Mouse (Mus musculus) MEL (cell line): Measurements from ENCODE around the gene Atrip. TPM values are rescaled to one million over a fixed set of nuclear protein-coding genes. Genes with fewer than 3 reads are reported as not detected.

Source experiments
- DNase-seq: peaks from one replicate; pipeline ENCODE4 v3.0.0; 2011; ENCODE audit warnings: low read depth, low spot score
- H3K27ac ChIP-seq: 2 replicates; pipeline ENCODE4 v1.5.1; 2012; ENCODE audit warnings: low read depth, mild to moderate bottlenecking, control low read depth, low read length, moderate library complexity; ENCODE audit not compliant: control insufficient read depth
- H3K27me3 ChIP-seq, 2 experiments: fragments of 150-350 bp in 1 of 2; sonication (generic) in 1 of 2; 2 replicates each; pipeline ENCODE4 v1.6.1; 2012; ENCODE audit warnings: low read length in 2 of 2, mild to moderate bottlenecking in 2 of 2, improper control_type of control experiment in 1 of 2, moderate library complexity in 1 of 2; ENCODE audit not compliant: insufficient read depth in 2 of 2, control insufficient read depth in 1 of 2
- H3K36me3 ChIP-seq, 2 experiments: 2 replicates each; pipeline ENCODE4 v1.6.1; 2012 to 2014; ENCODE audit warnings: low read length in 2 of 2, improper control_type of control experiment in 1 of 2, inconsistent platforms in 1 of 2, mild to moderate bottlenecking in 1 of 2; ENCODE audit not compliant: insufficient read depth in 2 of 2, control insufficient read depth in 1 of 2
- H3K4me1 ChIP-seq, 2 experiments: fragments of 150-350 bp in 1 of 2; sonication (generic) in 1 of 2; 2 replicates each; pipeline ENCODE4 v1.6.1; 2012; ENCODE audit warnings: low read length in 2 of 2, improper control_type of control experiment in 1 of 2, mild to moderate bottlenecking in 1 of 2; ENCODE audit not compliant: insufficient read depth in 2 of 2, control insufficient read depth in 1 of 2
- H3K4me3 ChIP-seq, 2 experiments: fragments of 150-350 bp in 1 of 2; sonication (generic) in 1 of 2; 2 replicates each; pipeline ENCODE4 v1.5.1; 2012; ENCODE audit warnings: low read depth in 2 of 2, low read length in 2 of 2, mild to moderate bottlenecking in 2 of 2, moderate library complexity in 2 of 2, control low read depth in 1 of 2, improper control_type of control experiment in 1 of 2; ENCODE audit not compliant: control insufficient read depth in 1 of 2, insufficient read depth in 1 of 2
- H3K79me2 ChIP-seq: 2 replicates; pipeline ENCODE4 v1.6.1; 2012; ENCODE audit warnings: mild to moderate bottlenecking, low read length, moderate library complexity; ENCODE audit not compliant: control insufficient read depth, poor library complexity, insufficient read depth
- H3K9ac ChIP-seq: 2 replicates; pipeline ENCODE4 v1.6.1; 2012; ENCODE audit warnings: low read depth, mild to moderate bottlenecking, control low read depth, low read length, moderate library complexity; ENCODE audit not compliant: control insufficient read depth, poor library complexity, severe bottlenecking
- H3K9me3 ChIP-seq: fragments of 150-350 bp; sonication (generic); replicated peaks from 2 replicates; pipeline ENCODE4 v1.6.1; 2012; ENCODE audit warnings: mild to moderate bottlenecking, low read length, improper control_type of control experiment, moderate library complexity; ENCODE audit not compliant: insufficient read depth
- CHD2 ChIP-seq: IDR thresholded peaks from 2 replicates; pipeline ENCODE4 v1.6.1; 2011; ENCODE audit warnings: low read length, improper control_type of control experiment
- E2F4 ChIP-seq: IDR thresholded peaks from 2 replicates; pipeline ENCODE4 v1.6.1; 2011; ENCODE audit warnings: low read depth, low read length, improper control_type of control experiment, borderline replicate concordance
- EP300 ChIP-seq, 2 experiments: IDR thresholded peaks; 2 replicates each; pipeline ENCODE4 v1.6.1; 2011; ENCODE audit warnings: improper control_type of control experiment in 2 of 2, low read length in 2 of 2, low read depth in 1 of 2, mild to moderate bottlenecking in 1 of 2
- ETS1 ChIP-seq: IDR thresholded peaks from 2 replicates; pipeline ENCODE4 v1.6.1; 2012; ENCODE audit warnings: low read depth, mild to moderate bottlenecking, inconsistent platforms, low read length, improper control_type of control experiment, moderate library complexity
- GABPA ChIP-seq: IDR thresholded peaks from 2 replicates; pipeline ENCODE4 v1.6.1; 2012; ENCODE audit warnings: low read depth, mild to moderate bottlenecking, inconsistent platforms, low read length, improper control_type of control experiment, moderate library complexity
- MAFK ChIP-seq: IDR thresholded peaks from 2 replicates; pipeline ENCODE4 v1.6.1; 2011; ENCODE audit warnings: low read depth, mild to moderate bottlenecking, low read length, improper control_type of control experiment, borderline replicate concordance
- MAX ChIP-seq: IDR thresholded peaks from 2 replicates; pipeline ENCODE4 v1.6.1; 2011; ENCODE audit warnings: low read length, improper control_type of control experiment
- MEF2A ChIP-seq: IDR thresholded peaks from 2 replicates; pipeline ENCODE4 v1.6.1; 2014; ENCODE audit warnings: low read depth, mild to moderate bottlenecking, inconsistent platforms, low read length, improper control_type of control experiment; ENCODE audit not compliant: poor library complexity, insufficient replicate concordance, severe bottlenecking; ENCODE audit errors: extremely low read depth
- MYB ChIP-seq: IDR thresholded peaks from 2 replicates; pipeline ENCODE4 v1.6.1; 2011; ENCODE audit warnings: mild to moderate bottlenecking, low read depth, low read length, improper control_type of control experiment
- NELFE ChIP-seq: IDR thresholded peaks from 2 replicates; pipeline ENCODE4 v1.6.1; 2011; ENCODE audit warnings: low read depth, low read length, improper control_type of control experiment
- NRF1 ChIP-seq: IDR thresholded peaks from 2 replicates; pipeline ENCODE4 v1.6.1; 2014; ENCODE audit warnings: low read depth, mild to moderate bottlenecking, inconsistent platforms, low read length, improper control_type of control experiment, moderate library complexity; ENCODE audit not compliant: poor library complexity, insufficient read depth, severe bottlenecking
- POLR2A ChIP-seq, 2 experiments: IDR thresholded peaks; 2 replicates each; pipeline ENCODE4 v1.6.1; 2011 to 2012; ENCODE audit warnings: low read length in 2 of 2, mild to moderate bottlenecking in 2 of 2, control low read depth in 1 of 2, improper control_type of control experiment in 1 of 2, low read depth in 1 of 2, moderate library complexity in 1 of 2; ENCODE audit not compliant: control insufficient read depth in 1 of 2, insufficient read depth in 1 of 2, poor library complexity in 1 of 2
- POLR2AphosphoS2 ChIP-seq: IDR thresholded peaks from 2 replicates; pipeline ENCODE4 v1.6.1; 2011; ENCODE audit warnings: low read length, improper control_type of control experiment
- SMC3 ChIP-seq: IDR thresholded peaks from 2 replicates; pipeline ENCODE4 v1.6.1; 2011; ENCODE audit warnings: low read depth, low read length, improper control_type of control experiment
- TBP ChIP-seq: IDR thresholded peaks from 2 replicates; pipeline ENCODE4 v1.8.0; 2011; ENCODE audit warnings: low read depth, low read length, improper control_type of control experiment
- UBTF ChIP-seq: IDR thresholded peaks from 2 replicates; pipeline ENCODE4 v1.6.1; 2012; ENCODE audit warnings: low read depth, mild to moderate bottlenecking, inconsistent platforms, low read length, improper control_type of control experiment, moderate library complexity, borderline replicate concordance; ENCODE audit not compliant: insufficient read depth
- USF1 ChIP-seq: IDR thresholded peaks from 2 replicates; pipeline ENCODE4 v1.6.1; 2014; ENCODE audit warnings: low read depth, mild to moderate bottlenecking, inconsistent platforms, low read length, improper control_type of control experiment, moderate library complexity
- polyA plus RNA-seq, 2 experiments: library from polyadenylated mRNA; stranded (reverse) in 1 of 2; unstranded in 1 of 2; fragments of >175 nt in 1 of 2; fragments of >200 nt in 1 of 2; gene quantifications; 2 replicates each; pipeline versions ENCODE4 v1.2.1 to v1.2.4; 2012; ENCODE audit warnings: low replicate concordance in 2 of 2, low read depth in 1 of 2; ENCODE audit not compliant: insufficient read length in 2 of 2, insufficient read depth in 1 of 2, missing spikeins in 1 of 2
- total RNA-seq: library from RNA; depleted of rRNA; stranded (reverse); fragments of 300-350 nt; gene quantifications from 2 replicates; pipeline ENCODE4 v1.2.3, GENCODE M21; 2012

Gene Atrip
- total and polyA plus RNA-seq, 3 experiments: 18.4 to 35.3 TPM; not detected in 1

DNA sequence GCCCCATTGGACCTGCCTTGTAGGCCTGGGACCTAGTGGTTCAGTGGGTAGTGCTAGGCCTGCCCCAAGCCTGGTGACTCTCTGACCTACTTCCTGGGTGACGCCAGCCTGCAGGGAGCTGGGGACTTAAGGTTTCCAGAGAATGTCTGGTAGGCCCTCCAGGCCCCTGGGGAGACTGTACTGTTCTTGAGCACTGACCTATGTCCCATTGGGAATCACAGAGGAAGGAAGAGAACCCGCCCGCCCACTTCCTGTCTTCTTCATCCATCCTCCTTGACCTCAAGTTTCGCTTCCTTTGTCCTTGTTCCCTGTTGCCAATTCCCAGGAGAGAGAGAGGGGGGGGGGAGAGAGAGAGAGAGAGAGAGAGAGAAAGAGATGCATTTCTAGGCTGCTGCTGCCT is 44.2 kb upstream of the Atrip start:
- no peaks in the 10 kb centered on the region for H3K79me2 ChIP-seq
- H3K4me3 ChIP-seq: no peak overlapping the region
- no peak for DNase-seq
- H3K27ac ChIP-seq: no peak overlapping the region
- no peak for TF ChIP-seq MYB
- no peak for TF ChIP-seq USF1
- TF ChIP-seq CHD2: no peak
- TF ChIP-seq UBTF: no peak
- TF ChIP-seq NELFE: no peak
- TF ChIP-seq TBP: no peak
- no peak for TF ChIP-seq E2F4
- no peak for TF ChIP-seq POLR2A (IDR thresholded peaks at IDR 0.05; ENCODE audit: control insufficient read depth in 1 of 2, insufficient read depth in 1 of 2, low read depth in 1 of 2, low read length in 2 of 2, poor library complexity in 1 of 2)
- peaks cover 2 to 6% of the 10 kb centered on the region in 2 experiments; a peak in 2 of 4 replicates for H3K4me1 ChIP-seq
- no peaks in the 10 kb centered on the region for H3K9me3 ChIP-seq
- peaks cover 0 to 1% of the 10 kb centered on the region in 2 experiments; a peak in 2 of 4 replicates for H3K36me3 ChIP-seq
- no peak overlapping the region for H3K9ac ChIP-seq
- no peaks in the 10 kb centered on the region; a peak in 1 of 4 replicates for H3K27me3 ChIP-seq

DNA sequence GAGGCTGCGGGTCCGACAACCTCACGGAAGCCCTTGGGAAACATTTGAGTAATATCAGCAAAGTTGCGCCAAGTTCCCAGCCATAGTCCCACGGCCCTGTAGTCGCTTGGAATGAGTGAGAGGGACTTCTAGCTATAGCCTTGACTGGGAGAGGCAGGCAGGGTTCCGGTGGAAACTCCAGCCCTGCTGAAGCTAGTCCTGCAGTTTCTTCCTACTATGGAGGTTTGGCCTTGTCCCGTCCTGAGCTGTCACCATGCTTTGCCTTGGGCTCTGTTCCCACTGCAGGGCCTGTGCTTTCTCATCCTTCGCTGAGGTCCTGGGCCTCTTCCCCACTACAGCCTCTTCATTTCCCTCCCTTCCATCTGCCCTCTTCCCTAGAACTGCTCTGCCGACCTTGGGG is 42.3 kb upstream of the Atrip start:
- H3K4me1 ChIP-seq: no peaks in the 10 kb centered on the region
- no peak overlapping the region for H3K27ac ChIP-seq

DNA sequence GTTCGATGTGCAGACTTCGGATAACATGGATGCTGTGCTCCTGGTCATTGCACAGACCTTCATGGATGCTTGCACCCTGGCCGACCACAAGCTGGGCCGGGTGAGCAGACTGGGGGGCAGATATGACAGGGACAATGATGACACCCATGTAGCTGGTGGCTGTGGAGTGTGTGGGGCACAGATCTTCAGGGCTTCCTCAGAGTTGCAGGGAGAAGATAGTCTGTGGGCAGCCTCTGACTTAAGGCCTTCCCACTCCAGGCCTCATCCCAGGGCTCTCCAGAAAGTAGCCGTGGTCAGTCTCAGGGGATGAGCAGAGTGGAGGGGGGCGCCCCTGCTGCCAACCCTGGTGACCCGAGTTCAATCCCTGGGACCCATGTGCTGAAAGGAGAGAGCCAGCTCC is 40.9 kb upstream of the Atrip start:
- no peak for TF ChIP-seq ETS1
- TF ChIP-seq MAFK: no peak
- Histone ChIP-seq H3K27me3 (no peaks in the 10 kb centered on the region; a peak in 2 of 4 replicates), H3K36me3 (no peaks in the 10 kb centered on the region), H3K4me1 (no peaks in the 10 kb centered on the region), H3K27ac (no peak overlapping the region), H3K79me2 (no peaks in the 10 kb centered on the region), H3K9me3 (no peaks in the 10 kb centered on the region), H3K4me3 (no peak overlapping the region), H3K9ac (no peak overlapping the region)
- DNase-seq: no peak

More for the DNA sequence above, 42.3 kb upstream of the Atrip start:
- H3K4me3 ChIP-seq: no peak overlapping the region
- no peaks in the 10 kb centered on the region for H3K79me2 ChIP-seq
- H3K36me3 ChIP-seq: no peaks in the 10 kb centered on the region
- H3K27me3 ChIP-seq: no peaks in the 10 kb centered on the region; a peak in 2 of 4 replicates
- no peak for DNase-seq
- no peak for TF ChIP-seq MEF2A
- no peak for TF ChIP-seq E2F4
- no peak for TF ChIP-seq MYB
- no peak for TF ChIP-seq GABPA
- no peak for TF ChIP-seq TBP
- no peak for TF ChIP-seq POLR2A (IDR thresholded peaks at IDR 0.05; ENCODE audit: control insufficient read depth in 1 of 2, insufficient read depth in 1 of 2, low read depth in 1 of 2, low read length in 2 of 2, poor library complexity in 1 of 2)
- no peak for TF ChIP-seq NELFE
- TF ChIP-seq POLR2AphosphoS2: no peak
- no peak for TF ChIP-seq SMC3
- TF ChIP-seq EP300 (IDR thresholded peaks at IDR 0.05; ENCODE audit: low read depth in 1 of 2, low read length in 2 of 2): no peak
- no peak for TF ChIP-seq USF1
- TF ChIP-seq MAX: no peak
- no peak for TF ChIP-seq CHD2
- no peak for TF ChIP-seq NRF1
- no peaks in the 10 kb centered on the region for H3K9me3 ChIP-seq
- H3K9ac ChIP-seq: no peak overlapping the region
